Mouse (Mus musculus): ENCODE data around the gene Gorasp1. TPM values are rescaled to one million over a fixed set of nuclear protein-coding genes. Genes with fewer than 3 reads are reported as not detected.
A peak's percentile ranks its signal among the peaks of the same experiment; 100 is the strongest.

Gorasp1 gene
- polyA plus RNA-seq, 1 experiment from 2014 or later: 30.8 TPM

DNA sequence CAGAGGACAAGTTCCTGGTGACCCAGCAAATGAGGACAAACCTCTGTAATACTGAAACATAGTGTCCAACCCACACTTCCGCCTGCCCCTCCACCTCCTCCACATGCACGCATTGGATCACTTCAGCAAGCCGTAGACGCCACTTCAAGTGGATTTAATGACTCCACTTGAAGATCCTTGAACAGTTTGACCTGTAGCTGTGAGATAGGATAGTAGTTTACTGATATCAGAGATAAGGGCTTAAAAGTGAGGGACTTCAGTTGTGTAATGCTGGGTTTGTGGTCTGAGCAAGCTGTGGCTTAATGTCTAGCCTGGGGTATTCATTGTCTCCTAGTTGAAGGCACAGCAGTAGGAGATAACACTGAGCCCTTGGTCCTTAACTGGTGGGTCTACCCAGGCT lies 13.9 kb downstream of the Gorasp1 start:
- Histone ChIP-seq H3K4me2 (no peak overlapping the region), H3K27ac (no peak overlapping the region), H3K27me3 (no peaks in the 10 kb centered on the region), H3K4me3 (replicated peaks) (no peak overlapping the region), H3K4me1 (replicated peaks) (no peaks in the 10 kb centered on the region), H3K36me3 (peaks cover 97% of the 10 kb centered on the region), H3K9ac (replicated peaks) (no peak overlapping the region), H3K9me3 (no peaks in the 10 kb centered on the region)
- 94% methylated on average over 4 of the region's 4 CpGs for WGBS
- ATAC-seq (ENCODE audit: insufficient number of reproducible peaks, insufficient read depth, low FRiP score, low TSS enrichment, low read depth): no peak

DNA sequence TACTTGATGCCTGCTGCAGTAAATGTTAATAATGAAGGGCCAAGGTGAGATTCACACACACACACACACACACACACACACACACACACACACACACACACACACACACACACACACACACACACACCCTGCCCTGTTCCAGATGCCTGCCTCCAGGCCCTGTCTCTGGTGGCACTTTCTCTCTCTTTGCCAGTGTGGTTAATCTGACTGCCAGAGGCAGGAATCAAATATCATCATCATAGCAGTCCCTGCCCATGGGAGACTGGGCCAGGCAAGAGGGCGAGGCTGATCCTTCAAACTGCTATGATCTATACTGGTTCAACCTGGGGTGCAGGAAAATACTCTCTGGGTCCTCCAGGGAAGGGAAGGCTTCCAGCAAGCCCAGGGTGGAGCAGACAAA lies 17.5 kb downstream of the Gorasp1 start:
- 95% methylated on average over 1 of the region's 1 CpGs for WGBS
- H3K36me3 ChIP-seq: peaks cover 94% of the 10 kb centered on the region
- no peaks in the 10 kb centered on the region for H3K9me3 ChIP-seq
- no peak for ATAC-seq (ENCODE audit: insufficient number of reproducible peaks, insufficient read depth, low FRiP score, low TSS enrichment, low read depth)
- no peak overlapping the region for H3K4me2 ChIP-seq
- H3K4me1 ChIP-seq (replicated peaks): no peaks in the 10 kb centered on the region
- H3K9ac ChIP-seq (replicated peaks): no peak overlapping the region
- no peaks in the 10 kb centered on the region for H3K27me3 ChIP-seq
- H3K4me3 ChIP-seq (replicated peaks): no peak overlapping the region
- no peak overlapping the region for H3K27ac ChIP-seq

DNA sequence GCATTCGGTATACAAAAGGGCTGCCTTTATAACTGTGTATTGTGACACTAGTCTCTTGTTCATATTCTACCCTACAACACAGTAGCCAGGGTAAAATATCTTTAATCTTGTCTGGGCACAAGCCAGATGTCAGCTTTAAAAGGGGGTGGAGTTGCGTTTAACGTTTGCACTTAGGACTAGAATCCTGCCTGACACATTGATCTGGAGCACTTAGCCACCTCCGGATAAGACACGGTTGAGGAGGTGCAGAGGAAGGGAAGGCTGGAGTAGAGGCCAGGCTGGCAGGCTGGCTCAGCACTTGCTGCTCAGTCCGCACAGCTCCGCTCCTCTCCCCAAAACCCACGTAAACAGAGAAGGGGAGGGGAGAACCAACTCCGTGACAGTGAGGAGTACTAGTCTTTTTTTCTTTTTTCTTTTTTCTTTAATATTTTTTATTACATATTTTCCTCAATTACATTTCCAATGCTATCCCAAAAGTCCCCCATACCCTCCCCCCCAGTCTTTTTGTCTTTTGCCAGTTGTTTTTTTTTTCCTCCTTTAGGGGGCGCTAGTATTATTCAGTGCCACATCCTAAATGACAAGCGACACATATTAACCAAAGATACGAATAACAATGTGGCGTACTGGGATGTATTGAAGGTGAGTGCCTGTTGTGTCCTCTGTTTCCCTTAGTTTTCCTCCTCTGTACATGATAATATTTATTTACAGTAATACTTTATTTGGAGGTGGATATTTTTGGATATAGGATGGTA lies 24.1 kb downstream of the Gorasp1 start:
- H3K4me1 ChIP-seq (replicated peaks): no peaks in the 10 kb centered on the region
- no peak overlapping the region for H3K4me2 ChIP-seq
- H3K9ac ChIP-seq (replicated peaks): no peak overlapping the region
- H3K27ac ChIP-seq: no peak overlapping the region
- peaks cover 95% of the 10 kb centered on the region for H3K36me3 ChIP-seq
- no peaks in the 10 kb centered on the region for H3K27me3 ChIP-seq
- no peaks in the 10 kb centered on the region for H3K9me3 ChIP-seq
- no peak for ATAC-seq (ENCODE audit: insufficient number of reproducible peaks, insufficient read depth, low FRiP score, low TSS enrichment, low read depth)
- no peak overlapping the region for H3K4me3 ChIP-seq (replicated peaks)
- WGBS: 84% methylated on average over 13 of the region's 13 CpGs

DNA sequence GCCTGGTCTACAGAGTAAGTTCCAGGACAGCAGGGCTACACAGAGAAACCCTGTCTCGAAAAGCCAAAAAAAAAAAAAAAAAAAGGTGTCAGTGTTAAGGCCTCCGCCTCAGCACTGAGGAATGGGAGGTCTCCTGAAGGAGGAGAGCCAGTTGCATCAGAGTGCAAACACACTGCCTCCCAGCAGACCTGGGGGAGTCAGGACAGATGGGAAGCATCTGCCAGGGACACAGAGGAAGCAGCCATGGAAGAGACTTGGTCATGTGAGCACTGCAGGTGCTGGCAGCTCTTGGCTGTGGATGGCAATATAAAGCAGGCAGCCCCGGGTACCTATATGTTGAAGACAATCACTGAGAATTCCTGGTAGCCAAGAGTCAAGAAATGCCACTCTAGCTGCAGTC lies 27.4 kb downstream of the Gorasp1 start:
- no peak overlapping the region for H3K4me3 ChIP-seq (replicated peaks)
- no peak overlapping the region for H3K27ac ChIP-seq
- no peak overlapping the region for H3K4me2 ChIP-seq
- no peak overlapping the region for H3K9ac ChIP-seq (replicated peaks)
- H3K9me3 ChIP-seq: no peaks in the 10 kb centered on the region
- no peaks in the 10 kb centered on the region for H3K27me3 ChIP-seq
- peaks cover 96% of the 10 kb centered on the region for H3K36me3 ChIP-seq
- ATAC-seq (ENCODE audit: insufficient number of reproducible peaks, insufficient read depth, low FRiP score, low TSS enrichment, low read depth): no peak
- 89% methylated on average over 3 of the region's 3 CpGs for WGBS
- H3K4me1 ChIP-seq (replicated peaks): no peaks in the 10 kb centered on the region

DNA sequence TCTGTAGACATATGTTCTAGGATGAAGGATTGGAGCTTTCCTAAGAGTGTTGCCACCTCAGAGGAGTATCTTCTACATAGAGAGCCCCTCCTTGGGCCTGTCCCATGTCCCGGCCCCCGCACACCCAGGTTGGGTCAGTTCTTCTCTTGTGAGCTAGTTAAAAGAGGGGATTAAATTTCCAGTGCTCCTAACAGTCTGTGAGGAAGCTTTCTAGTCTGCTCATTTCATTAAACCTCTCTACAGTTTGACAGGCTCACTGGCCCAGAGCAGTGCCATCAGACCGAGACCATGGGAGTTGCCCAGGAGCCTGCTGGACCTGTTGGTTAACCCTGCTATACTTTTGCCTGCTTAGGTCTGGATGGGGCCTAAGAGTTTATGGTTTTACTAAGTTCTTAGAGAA lies 28.7 kb downstream of the Gorasp1 start:
- Histone ChIP-seq H3K4me1 (replicated peaks) (no peaks in the 10 kb centered on the region), H3K36me3 (peaks cover 96% of the 10 kb centered on the region), H3K9me3 (no peaks in the 10 kb centered on the region), H3K9ac (replicated peaks) (no peak overlapping the region), H3K4me2 (no peak overlapping the region), H3K27me3 (no peaks in the 10 kb centered on the region), H3K27ac (no peak overlapping the region), H3K4me3 (replicated peaks) (no peak overlapping the region)
- 95% methylated on average over 3 of the region's 3 CpGs for WGBS
- no peak for ATAC-seq (ENCODE audit: insufficient number of reproducible peaks, insufficient read depth, low FRiP score, low TSS enrichment, low read depth)

DNA sequence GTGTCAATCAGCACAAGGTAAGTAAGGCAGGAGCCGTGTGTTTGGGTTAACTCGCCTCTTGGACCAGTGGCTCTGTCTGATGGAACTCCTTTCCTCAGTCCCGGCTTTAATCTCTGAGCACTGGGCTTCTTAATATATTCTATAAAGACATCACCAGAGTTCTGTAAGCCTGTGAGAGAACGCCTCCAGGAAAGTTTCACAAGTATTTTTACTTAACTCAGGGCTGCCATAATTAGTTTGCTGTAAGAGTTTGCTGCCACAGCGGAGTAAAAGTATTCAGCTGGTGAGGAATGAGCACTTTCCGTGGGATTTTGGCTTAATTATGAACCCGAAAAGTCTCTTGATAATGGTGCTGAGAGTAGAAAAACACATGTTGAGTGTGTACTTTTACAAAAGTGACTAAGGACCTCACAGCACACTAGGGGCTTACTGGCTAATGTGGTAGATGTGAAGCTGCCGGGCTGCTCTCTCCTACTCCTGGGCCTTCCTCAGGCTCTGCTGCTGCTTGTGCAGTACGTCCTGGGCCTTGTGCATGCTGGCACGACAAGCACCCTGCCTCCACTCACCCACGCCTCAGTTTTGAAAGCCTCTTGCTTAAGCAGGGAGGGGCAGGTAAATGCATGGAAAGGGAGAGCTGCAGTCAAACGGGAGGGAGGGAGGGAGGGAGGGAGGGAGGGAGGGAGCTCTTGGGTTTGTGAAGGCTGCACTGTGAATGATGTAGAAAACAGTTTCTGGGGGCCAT lies 34.8 kb downstream of the Gorasp1 start:
- WGBS: 88% methylated on average over 11 of the region's 12 CpGs
- no peak overlapping the region for H3K4me2 ChIP-seq
- H3K27me3 ChIP-seq: no peaks in the 10 kb centered on the region
- H3K4me3 ChIP-seq (replicated peaks): no peak overlapping the region
- peaks cover 55% of the 10 kb centered on the region for H3K36me3 ChIP-seq
- no peak overlapping the region for H3K27ac ChIP-seq
- no peak for ATAC-seq (ENCODE audit: insufficient number of reproducible peaks, insufficient read depth, low FRiP score, low TSS enrichment, low read depth)
- no peaks in the 10 kb centered on the region for H3K4me1 ChIP-seq (replicated peaks)
- no peaks in the 10 kb centered on the region for H3K9me3 ChIP-seq
- no peak overlapping the region for H3K9ac ChIP-seq (replicated peaks)

DNA sequence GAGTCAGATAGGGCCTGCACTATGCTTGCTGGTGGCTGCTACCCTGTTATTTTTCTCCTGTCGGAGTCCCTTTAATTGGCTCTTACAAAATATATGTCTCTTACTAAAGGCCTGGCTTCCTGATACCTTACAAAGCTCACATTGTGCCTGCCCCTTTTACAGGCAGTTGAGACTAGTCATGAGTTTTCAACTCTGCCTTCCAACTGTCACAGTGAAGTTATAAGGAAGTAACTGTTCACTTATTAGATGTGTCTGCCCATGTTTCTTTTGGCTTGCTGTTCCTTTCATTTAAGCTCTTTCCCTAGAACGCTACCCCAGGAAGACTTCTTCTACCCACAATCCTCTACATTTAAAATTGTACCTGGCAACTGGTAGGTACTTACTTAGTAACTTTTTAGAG lies 37.9 kb downstream of the Gorasp1 start:
- no peak overlapping the region for H3K9ac ChIP-seq (replicated peaks)
- no peak overlapping the region for H3K27ac ChIP-seq
- H3K27me3 ChIP-seq: no peaks in the 10 kb centered on the region
- 87% methylated on average over 2 of the region's 2 CpGs for WGBS
- no peak for ATAC-seq (ENCODE audit: insufficient number of reproducible peaks, insufficient read depth, low FRiP score, low TSS enrichment, low read depth)
- H3K4me3 ChIP-seq (replicated peaks): no peak overlapping the region
- peaks cover 26% of the 10 kb centered on the region for H3K36me3 ChIP-seq
- no peaks in the 10 kb centered on the region for H3K9me3 ChIP-seq
- H3K4me2 ChIP-seq: no peak overlapping the region
- peaks cover 10% of the 10 kb centered on the region for H3K4me1 ChIP-seq (replicated peaks)

DNA sequence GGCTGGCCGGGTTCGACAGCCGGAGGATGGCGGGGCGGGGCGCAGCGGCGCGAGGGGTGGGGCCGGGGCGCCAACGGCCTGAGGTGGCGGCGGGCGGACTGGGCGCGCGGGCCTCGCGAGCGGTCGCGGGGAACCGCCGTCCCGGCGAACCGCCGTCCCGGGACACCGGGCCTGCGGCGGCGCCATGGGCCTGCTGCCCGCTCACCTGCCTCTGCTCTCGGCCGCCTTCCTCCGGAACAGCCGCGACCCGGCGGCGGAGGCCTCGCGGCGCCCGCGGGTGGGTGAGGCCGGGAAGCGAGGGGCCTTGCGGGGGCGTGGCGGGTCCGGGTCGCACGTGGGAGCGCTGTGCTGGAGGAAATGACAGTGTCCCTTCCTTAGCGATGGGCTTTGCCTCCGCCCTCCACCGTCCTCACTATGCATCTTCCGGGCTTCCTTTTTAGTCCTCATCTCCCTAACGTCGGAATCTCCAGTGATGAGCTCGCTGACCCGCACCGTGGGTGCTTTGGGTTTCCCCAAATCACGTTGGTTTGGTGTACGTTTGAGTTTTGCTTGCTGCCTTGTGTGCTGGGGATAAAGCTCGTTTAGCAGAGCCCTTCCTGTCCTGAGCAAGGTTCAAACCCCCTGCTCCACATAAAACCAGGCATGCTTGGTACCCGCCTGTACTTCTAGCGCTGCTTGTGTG lies 42.2 kb downstream of the Gorasp1 start:
- H3K4me2 ChIP-seq: peak overlapping the region; percentile 89
- H3K4me1 ChIP-seq (replicated peaks): peaks cover 10% of the 10 kb centered on the region
- no peaks in the 10 kb centered on the region for H3K9me3 ChIP-seq
- under 1% methylated on average over 49 of the region's 71 CpGs for WGBS
- no peaks in the 10 kb centered on the region for H3K27me3 ChIP-seq
- H3K9ac ChIP-seq (replicated peaks): peak overlapping the region; percentile 91
- peak overlapping the region; percentile 80; the same call in 1 of the 2 replicates for H3K27ac ChIP-seq
- peaks cover 4% of the 10 kb centered on the region; the same call in 1 of the 2 replicates for H3K36me3 ChIP-seq
- peak; percentile 77 for ATAC-seq (ENCODE audit: insufficient number of reproducible peaks, insufficient read depth, low FRiP score, low TSS enrichment, low read depth)
- peak overlapping the region; percentile 99 for H3K4me3 ChIP-seq (replicated peaks)

DNA sequence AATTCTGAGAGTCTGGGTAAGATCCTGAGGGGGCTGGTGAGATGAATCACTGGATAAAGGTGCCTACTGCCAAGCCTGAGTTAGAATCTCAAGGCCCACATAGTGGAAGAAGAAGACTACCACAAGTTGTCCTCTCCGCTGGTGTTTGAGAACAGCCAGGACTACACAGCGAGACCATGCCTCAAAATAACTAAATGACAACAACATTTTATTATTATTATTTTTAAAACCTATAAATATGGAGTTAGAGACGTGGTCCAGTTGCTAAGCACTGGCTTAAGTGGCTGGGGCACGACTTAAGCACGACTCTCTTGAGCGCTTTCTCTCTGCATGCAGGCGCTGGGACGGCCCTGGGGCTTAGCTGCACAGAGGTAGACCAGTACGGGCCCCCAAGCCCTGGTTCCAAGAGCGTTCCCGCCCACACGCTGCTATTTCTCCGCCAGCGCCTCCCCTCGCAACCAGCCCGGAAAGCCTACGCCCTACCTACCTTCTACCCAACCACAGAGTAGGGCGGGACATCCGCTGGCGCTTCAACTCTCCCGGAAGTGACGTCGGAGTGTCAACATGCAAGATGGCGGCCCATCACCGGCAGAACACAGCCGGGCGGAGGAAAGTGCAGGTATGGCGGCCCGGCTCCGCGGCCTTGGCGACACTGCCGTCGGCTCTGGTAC lies 42.9 kb downstream of the Gorasp1 start, which contains the start of gene Wdr48:
Gene Wdr48 (plus strand): TSS at position 540 of the 671 bp plus-strand sequence.
- no peaks in the 10 kb centered on the region for H3K27me3 ChIP-seq
- 0 out of 2 replicates have a peak, but pooled peaks cover 4% of the 10 kb centered on the region for H3K36me3 ChIP-seq
- H3K4me2 ChIP-seq: peak within 1 kb of the TSS; percentile 89
- peaks cover 10% of the 10 kb centered on the region for H3K4me1 ChIP-seq (replicated peaks)
- H3K27ac ChIP-seq: peak within 1 kb of the TSS; percentile 81
- no peaks in the 10 kb centered on the region for H3K9me3 ChIP-seq
- peak; percentile 100 for ATAC-seq (ENCODE audit: insufficient number of reproducible peaks, insufficient read depth, low FRiP score, low TSS enrichment, low read depth)
- WGBS: 4% methylated on average over 34 of the region's 34 CpGs
- H3K4me3 ChIP-seq (replicated peaks): peak within 1 kb of the TSS; percentile 99
- H3K9ac ChIP-seq (replicated peaks): peak within 1 kb of the TSS; percentile 91

DNA sequence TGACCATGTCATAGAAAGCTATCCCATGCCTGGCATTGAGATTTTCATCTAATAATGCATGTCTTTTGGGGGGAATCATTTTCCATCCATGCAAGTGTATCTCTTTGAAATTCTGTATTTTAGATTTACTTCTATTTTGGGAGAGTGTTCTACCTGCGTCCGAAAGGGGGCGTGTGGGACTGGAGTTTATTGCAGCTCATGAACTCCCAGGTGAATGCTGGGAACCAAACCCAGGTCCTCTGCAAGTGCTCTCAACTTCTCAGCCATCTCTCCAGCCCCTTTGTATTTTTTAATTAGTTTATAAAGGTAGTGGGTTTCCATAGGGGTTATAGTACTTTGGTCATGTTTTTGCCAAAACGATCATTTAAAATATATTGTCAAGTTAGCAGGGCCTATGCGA lies 43.5 kb downstream of the Gorasp1 start:
- Histone ChIP-seq H3K36me3 (0 out of 2 replicates have a peak, but pooled peaks cover 4% of the 10 kb centered on the region), H3K4me1 (replicated peaks) (peaks cover 10% of the 10 kb centered on the region), H3K4me3 (replicated peaks) (no peak overlapping the region), H3K27ac (peak overlapping the region; percentile 81; the same call in 1 of the 2 replicates), H3K27me3 (no peaks in the 10 kb centered on the region), H3K9ac (replicated peaks) (no peak overlapping the region), H3K9me3 (no peaks in the 10 kb centered on the region), H3K4me2 (0 out of 2 replicates have a peak overlapping the region, but pooled peaks have one; percentile 89)
- 78% methylated on average over 5 of the region's 5 CpGs for whole genome bisulfite sequencing
- no peak for ATAC-seq (ENCODE audit: insufficient number of reproducible peaks, insufficient read depth, low FRiP score, low TSS enrichment, low read depth)

DNA sequence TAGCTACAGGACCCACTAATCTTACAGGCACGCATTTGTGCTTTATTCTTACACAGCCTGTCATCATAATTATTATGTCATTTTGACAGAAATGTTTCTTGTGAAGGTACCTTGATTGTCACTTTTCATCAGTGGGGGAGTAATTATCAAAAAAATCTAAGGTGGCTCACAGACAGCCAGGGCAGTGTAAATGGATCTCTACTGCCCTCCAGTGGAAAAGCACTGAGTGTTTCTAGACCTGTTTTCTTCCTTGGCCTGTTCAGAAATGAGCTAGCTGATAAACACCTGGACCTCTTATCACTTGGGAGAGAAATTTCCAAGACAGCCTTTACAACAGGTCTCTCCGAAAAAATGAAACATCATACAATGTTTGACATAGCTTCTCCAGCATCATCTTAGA lies 46.7 kb downstream of the Gorasp1 start:
- ATAC-seq (ENCODE audit: insufficient number of reproducible peaks, insufficient read depth, low FRiP score, low TSS enrichment, low read depth): no peak
- Histone ChIP-seq H3K27me3 (no peaks in the 10 kb centered on the region), H3K9me3 (no peaks in the 10 kb centered on the region), H3K4me2 (no peak overlapping the region), H3K36me3 (no peaks in the 10 kb centered on the region), H3K27ac (no peak overlapping the region), H3K9ac (replicated peaks) (no peak overlapping the region), H3K4me3 (replicated peaks) (no peak overlapping the region), H3K4me1 (replicated peaks) (peaks cover 4% of the 10 kb centered on the region)
- WGBS: 55% methylated on average over 2 of the region's 2 CpGs

Measured in limb, embryonic 12.5 days (tissue).